Mouse (Mus musculus): ENCODE results near the gene Ubap2. TPM values are rescaled to one million over a fixed set of nuclear protein-coding genes. Genes with fewer than 3 reads are reported as not detected.

The Ubap2 gene
- polyA plus RNA-seq, 1 experiment, result 843 TPM

DNA sequence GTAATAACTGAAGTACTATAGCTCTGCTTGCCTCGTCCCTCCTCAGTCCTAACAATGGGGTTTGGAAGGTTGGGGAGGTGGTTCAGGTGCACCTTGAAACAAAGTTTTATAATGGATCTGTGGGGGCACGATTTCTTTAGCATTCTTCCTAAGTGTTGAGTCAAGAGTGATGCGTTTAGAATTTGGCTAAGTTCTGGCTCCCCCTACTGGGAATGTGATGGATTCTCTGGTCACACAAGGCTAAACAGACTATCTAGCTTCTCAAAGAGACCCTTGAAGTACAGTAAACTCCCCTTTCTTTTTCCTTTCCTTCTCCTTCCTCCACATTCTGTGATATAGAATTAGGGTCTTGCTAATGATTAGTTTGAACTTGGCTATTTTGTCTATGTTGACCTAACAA is 11.5 kb upstream of the Ubap2 start:
- TF ChIP-seq GATA1 (IDR thresholded peaks at IDR 0.05; ENCODE audit: low read length), result no peak

DNA sequence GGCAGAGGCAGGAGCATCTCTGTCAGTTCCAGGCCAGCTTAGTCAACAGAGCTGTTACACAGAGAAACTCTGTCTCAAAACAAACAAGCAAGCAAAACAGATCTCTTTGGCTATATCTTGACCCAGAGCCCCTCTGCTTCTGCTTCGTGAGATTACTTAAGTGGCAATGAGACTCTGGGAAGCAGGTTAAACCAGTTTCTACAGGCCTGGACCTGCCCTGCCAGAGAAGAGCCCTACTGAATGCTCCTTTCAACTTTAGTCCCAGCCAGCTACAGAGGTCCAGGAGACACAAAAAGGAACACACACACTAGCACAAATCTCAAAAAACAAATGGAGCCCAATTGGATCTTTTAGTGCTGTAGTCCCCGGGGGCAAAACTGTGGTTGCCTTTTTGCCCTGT is 9.1 kb upstream of the Ubap2 start:
- no peak for TF ChIP-seq GATA1 (IDR thresholded peaks at IDR 0.05; ENCODE audit: low read length)

DNA sequence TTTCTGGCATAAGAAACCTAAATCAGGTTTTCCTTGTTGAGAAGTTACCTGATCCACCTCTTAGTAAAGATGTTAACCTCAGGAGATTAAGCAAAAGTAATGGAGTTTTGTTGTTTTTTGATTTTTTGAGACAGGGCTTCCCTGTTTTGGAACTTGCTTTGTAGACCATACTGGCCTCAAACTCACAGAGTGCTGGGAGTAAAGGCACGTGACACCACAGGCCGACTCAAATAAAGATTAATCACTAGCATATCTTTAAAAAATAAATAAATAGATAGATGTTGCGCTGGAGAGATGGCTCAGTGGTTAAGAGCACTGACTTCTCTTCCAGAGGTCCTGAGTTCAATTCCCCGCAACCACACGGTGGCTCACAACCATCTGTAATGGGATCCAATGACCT is 983 bp upstream of the Ubap2 start:
- no peak for TF ChIP-seq GATA1 (IDR thresholded peaks at IDR 0.05; ENCODE audit: low read length)

DNA sequence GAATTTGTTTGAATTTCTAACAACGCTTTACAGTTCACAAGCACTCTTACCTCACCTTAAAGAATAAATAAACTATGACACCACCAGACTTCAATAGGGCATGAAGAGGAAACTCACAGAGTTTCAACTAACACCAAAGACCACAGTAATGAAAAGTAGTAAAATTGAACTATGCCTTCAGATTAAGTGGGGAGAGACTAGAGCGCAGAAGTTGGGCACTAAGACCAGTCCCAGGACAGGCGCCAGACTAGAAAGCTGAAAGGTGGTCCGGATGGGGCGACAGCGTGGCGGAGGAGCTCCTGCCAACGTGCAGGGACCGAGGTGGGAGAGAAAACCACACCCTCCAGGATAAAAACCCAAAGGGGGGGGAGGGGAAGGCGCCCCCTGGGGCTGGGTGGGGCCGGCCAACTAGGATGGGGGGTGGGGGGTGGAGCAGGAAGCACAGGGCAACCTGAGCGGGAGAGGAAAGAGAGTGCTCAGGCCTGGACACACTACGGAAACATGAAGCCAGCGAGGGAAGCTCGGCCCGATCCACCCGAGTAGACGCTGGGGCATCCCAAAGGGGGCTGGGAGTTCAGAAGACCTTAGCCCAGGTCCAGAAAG is 466 bp downstream of the Ubap2 start:
- TF ChIP-seq GATA1 (IDR thresholded peaks at IDR 0.05; ENCODE audit: low read length), result no peak

DNA sequence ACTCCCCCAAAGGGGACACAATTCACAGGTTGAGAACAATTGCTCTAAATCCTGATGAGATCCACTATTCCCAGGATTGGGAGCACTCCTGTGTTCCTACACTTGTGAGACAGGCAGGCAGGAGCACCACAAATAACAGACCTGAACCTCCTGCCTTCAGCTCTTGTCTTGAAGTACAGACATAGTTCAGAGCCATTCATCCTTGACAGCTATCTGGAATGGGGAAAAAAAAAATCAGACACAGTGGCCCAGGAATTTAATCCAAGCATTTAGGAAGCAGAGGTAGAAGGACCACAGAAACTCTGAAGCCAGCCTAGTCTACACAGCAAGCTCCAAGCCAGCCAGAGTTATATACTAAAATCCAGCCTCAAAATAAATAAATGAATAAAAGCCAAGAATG is 6.8 kb downstream of the Ubap2 start:
- no peak for TF ChIP-seq GATA1 (IDR thresholded peaks at IDR 0.05; ENCODE audit: low read length)

DNA sequence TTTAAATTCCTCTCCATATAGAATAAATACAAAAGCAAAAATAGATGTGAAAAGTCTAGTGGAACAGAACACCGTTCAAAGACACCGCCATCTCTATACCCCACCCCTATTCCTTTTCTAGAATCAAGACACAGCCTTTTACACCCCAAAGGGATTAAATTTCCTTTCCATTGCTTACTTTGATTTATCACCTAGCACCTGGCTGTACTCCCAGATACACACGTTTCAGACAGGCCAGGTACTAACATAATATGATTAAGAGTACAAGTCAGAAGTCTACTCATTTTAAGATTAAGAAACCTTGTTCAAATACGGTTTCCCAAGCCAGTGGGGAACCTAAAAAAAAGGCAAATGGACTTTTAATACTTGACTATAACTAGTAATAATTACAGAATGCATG is 8.6 kb downstream of the Ubap2 start:
- no peak for TF ChIP-seq GATA1 (IDR thresholded peaks at IDR 0.05; ENCODE audit: low read length)

DNA sequence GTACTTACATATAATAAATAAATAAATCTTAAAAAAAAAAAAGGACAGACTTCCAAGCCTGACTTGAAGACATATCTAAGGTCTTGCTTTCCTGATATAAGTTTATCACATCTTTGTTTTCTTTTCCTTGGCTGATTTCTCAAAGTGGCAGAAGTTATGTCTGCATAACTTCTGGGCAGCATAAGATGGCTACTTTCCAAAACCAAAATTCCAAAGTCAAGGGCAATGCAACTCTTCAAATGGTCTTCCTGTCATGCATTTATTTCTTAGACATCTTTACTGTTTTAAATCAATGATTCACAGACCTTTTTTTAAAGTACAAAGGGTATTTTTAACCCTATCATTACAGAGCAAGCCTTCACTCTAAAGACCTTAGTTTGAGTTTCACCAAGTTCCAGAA is 14.3 kb downstream of the Ubap2 start:
- TF ChIP-seq GATA1 (IDR thresholded peaks at IDR 0.05; ENCODE audit: low read length), result no peak

DNA sequence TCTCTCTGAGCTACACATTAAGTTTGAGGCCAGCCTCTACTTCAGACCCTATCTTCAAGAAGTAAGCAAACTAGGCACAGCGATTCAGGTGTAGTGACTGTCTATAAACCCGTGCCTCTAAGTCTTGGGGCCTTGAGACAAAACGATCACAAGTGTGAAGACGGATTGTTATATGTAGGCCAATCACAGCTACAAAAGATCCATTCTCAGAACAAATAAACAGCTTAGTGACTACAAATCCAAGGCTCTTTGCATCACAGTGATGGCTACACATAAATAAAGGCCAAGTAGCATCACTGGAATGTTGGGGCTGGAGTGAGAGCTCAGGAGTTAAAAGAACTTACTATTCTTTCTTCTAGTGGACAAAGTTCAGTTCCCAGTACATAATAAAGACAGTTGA is 15.9 kb downstream of the Ubap2 start:
- no peak for TF ChIP-seq GATA1 (IDR thresholded peaks at IDR 0.05; ENCODE audit: low read length)

DNA sequence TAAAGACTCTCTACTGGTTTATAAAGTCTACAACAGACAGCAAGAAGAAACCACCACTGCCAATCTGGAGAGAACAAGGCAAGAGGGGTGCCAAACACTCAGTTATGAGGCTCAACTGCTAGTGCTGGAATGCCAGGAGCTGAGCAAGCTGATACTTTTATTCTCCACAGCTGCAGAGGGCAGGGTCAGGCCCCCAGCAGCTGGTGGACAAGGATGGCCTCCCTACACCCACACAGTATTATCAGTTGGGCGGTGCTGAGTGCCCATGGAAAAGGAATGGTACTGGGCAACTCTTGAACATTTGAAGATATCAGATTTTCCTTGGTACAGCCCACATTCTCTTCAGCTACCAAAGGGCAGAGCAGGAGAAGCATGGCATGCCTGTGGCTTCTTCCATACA is 17.2 kb downstream of the Ubap2 start:
- no peak for TF ChIP-seq GATA1 (IDR thresholded peaks at IDR 0.05; ENCODE audit: low read length)

DNA sequence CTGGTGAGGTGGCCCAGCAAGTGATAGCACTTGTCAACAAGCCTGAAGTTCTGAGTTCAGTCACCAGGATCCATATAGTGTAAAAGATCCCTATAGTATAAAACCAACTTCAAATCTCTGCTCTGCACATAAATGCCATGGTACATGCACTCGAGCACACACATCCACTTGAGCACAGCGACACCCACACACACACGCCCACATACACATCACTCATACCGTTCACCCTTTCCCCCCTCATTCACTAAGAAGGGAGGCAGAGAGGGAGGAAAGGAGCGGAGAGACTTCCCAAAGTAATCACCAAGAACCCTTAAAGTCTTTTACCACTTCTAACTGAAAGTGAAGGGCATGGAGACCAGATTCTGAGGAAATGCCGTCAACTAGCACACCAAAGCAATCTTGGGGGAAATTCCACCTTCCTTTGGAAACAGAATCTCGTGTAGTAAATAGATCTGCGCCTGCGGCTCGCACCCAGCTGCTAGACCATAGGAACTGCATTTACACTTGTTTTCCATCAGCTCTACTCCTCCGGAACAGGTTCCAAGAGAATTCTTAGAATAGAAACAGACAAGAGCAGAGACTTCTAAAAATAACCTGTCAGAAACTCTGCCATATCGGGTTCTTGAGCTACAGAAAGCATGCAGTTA is 19.3 kb downstream of the Ubap2 start:
- no peak for TF ChIP-seq GATA1 (IDR thresholded peaks at IDR 0.05; ENCODE audit: low read length)

DNA sequence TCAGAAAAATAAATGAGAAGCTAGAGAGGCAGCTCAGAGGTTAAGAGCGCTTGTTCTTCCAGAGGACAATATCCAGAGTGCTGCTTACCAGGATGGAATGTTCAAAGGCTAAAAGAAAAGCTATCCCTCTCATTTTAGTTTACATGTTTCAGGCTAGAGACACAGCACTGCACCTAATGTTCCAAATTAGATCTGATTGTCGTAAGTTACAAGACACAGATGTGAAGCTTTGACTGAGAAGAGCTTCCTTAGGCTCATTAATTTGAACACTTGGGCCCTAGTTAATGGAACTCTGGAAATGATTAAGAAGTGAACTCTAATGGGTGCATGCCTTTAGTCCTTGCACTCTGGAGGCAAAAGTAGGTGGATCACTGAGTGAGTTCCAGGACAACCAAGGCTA is 21.2 kb downstream of the Ubap2 start:
- no peak for TF ChIP-seq GATA1 (IDR thresholded peaks at IDR 0.05; ENCODE audit: low read length)

DNA sequence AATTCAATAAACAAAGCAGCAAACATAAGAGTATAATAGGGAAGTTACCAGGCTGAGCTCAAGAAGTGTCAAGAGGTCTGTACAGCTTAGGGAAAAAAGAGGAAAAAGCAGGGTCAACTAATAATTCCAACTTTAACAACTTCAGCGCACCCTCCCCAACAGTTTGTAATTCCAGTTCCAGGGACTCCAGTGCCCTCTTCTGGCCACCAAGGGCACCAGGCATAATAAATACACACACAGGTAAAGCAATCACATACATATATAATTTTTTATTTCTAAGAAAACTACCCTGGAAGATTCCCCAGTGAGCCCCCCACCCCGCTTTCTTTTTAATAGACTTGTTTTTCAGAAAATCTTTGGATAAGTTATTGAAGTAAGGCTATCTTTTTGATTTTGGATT is 29.5 kb downstream of the Ubap2 start:
- no peak for TF ChIP-seq GATA1 (IDR thresholded peaks at IDR 0.05; ENCODE audit: low read length)

DNA sequence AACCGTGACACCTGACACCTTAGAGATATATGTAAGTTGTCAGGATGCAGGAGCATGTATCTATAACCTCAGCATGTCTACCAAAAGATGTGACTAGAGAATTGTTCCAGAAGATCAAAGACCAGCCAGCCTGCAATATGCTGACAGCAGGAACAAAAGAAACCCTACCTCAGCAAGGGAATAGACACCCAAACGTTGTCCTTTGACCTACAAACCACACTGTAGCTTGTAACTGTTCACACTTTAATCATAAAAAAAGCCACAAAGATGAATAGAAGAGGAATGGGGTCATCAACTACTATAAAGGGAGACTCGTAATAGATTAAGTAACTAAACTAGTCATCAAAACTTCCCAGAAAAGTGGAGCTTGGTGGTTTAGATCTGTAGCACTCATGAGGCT is 34.0 kb downstream of the Ubap2 start:
- no peak for TF ChIP-seq GATA1 (IDR thresholded peaks at IDR 0.05; ENCODE audit: low read length)

DNA sequence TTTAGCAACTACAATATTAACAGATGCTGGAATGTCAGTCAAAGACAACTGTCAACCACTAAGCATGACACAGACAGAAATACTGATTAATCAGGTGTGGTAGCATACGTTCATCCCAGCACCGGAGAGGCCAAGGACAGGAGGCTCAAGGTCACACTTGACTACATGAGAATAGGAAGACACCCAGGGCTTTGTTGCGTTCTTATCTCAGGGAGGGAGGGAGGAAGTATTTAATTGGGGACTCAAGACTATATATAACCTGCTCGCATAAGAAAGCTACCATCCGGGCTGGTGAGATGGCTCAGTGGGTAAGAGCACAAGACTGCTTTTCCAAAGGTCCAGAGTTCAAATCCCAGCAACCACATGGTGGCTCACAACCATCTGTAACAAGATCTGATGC is 39.3 kb downstream of the Ubap2 start:
- TF ChIP-seq GATA1 (IDR thresholded peaks at IDR 0.05; ENCODE audit: low read length), result no peak

DNA sequence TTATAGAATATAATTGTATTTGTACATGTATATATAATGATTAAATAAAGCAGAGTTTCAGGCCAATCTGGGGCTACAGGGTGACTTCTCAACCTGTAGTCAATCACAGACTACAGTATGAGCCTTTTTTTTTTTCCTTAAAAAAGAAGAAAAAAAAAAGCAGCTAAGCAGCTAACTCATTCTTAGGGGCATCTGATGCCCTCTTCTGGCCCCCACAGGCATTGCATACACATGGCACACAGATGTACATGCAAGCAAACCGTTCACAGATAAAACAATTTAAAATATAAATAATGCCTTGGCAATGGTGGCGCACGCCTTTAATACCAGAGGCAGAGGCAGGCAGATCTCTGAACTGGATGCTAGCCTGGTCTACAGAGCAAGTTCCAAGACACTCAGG is 48.6 kb downstream of the Ubap2 start:
- TF ChIP-seq GATA1 (IDR thresholded peaks at IDR 0.05; ENCODE audit: low read length), result no peak

DNA sequence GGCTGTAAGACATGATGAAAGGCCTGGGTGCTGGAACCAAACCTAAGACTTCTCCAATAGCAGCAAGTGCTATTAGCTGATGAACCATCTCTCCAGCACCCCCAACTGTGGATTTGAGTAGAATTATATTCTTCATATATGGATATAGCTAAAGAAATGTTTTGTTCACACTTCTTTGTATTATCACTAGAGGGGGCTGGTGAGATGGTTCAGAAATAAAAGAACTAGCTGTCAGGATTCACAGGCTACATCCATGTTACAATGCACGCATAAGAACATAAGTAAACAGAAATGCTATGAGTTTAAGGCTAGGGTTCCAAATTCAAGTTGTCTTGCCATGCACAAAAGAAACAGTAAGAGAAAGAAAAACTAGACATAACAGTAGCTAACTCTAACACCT is 49.5 kb downstream of the Ubap2 start:
- no peak for TF ChIP-seq GATA1 (IDR thresholded peaks at IDR 0.05; ENCODE audit: low read length)

DNA sequence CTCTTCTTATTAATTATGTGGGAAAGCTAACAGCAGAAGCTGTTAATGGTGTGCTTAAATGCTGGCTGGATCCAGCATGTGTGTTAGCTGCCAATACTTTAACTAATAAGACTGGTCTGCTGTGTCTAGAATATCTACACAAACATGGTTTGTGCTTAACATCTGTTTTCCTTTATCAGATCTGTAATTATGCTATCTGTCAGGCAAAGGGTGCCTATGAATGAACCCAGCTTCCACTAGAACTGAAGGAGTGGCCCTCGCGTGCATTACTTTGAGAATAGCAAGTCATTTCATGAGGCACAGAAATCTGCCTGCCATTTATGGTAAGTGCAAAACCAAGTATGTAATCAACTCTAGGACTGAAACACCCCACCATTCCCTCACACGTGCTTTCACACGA is 66.9 kb downstream of the Ubap2 start:
- no peak for TF ChIP-seq GATA1 (IDR thresholded peaks at IDR 0.05; ENCODE audit: low read length)

DNA sequence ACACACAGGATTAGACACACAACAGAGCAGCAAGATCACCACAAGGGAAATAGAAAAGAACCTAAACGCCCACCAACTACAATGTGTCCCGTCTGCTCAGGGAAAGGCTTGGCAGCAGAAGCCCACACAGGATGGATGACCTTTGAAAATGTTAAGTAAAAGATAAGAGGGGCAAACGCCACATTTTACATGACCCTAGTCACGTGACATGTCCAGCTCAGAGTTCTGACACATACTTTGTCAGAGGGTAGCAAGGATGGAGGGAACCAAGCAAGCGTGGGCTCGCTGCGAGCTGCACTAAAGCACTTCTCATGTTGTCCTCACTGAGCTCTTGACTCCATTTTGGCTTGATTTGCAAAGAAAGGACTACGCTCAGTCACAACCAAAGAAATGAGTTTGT is 69.2 kb downstream of the Ubap2 start:
- no peak for TF ChIP-seq GATA1 (IDR thresholded peaks at IDR 0.05; ENCODE audit: low read length)
